Mouse (Mus musculus): ENCODE measurements around the gene Sumo1. TPM values are rescaled to one million over a fixed set of nuclear protein-coding genes. Genes with fewer than 3 reads are reported as not detected.

Sumo1 gene
- total RNA-seq, 2 experiments from 2014 or later: 123 to 129 TPM

DNA sequence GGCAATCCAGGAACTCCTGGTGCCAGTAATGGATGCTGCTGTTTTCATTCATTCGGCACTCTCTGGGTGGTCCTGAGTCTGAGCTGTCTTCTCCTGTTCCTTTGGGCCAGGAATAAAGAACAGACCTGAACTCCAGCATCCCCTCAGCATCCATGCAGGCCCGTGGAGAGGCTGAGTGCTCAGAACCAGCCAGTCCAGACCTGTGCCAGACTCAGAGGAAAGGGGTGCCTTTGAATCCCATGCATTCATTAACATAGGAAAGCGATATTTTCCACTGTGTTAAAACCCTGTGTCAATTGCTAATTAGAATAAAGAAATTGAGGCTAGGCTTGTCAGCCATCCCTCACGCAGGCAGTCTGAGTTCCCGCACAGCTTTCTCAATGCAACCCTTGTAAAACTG, 116.9 kb downstream of the Sumo1 start:
- no peak for DNase-seq (ENCODE audit: low spot score in 2 of 2)

- DNase-seq (ENCODE audit: low spot score in 2 of 2): no peak
Observed at GRCm38 (mm10) chr1:59550996-59551395, 119.6 kb downstream of the Sumo1 start.

- no peak for DNase-seq (ENCODE audit: low spot score in 2 of 2)
Observed at GRCm38 (mm10) chr1:59550227-59550626, 120.4 kb downstream of the Sumo1 start.

- no peak for DNase-seq (ENCODE audit: low spot score in 2 of 2)
Observed at GRCm38 (mm10) chr1:59549036-59549675, 121.5 kb downstream of the Sumo1 start.

DNA sequence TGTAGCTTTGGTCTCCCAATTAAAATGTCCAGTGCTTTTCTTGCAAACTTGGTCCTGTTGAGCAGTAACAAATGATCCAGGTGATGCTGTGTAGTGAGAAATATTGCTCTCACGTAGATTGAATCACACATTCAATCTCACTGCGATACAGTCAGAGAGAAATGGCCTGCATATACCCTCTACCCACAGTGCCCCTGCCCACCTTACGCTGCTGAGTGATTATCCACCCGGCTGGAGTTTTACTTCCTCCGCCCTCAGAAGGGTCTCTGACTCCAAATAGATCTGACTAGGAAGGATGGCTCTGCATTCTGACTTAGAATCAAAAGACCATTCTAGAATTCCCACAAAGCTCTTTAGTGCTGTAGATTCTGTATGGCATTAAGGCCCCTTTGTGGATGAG, 122.1 kb downstream of the Sumo1 start:
- DNase-seq (ENCODE audit: low spot score in 2 of 2): no peak

GRCm38 (mm10) chr1:59543911-59544310, 126.7 kb downstream of the Sumo1 start:
- DNase-seq (ENCODE audit: low spot score in 2 of 2): no peak

GRCm38 (mm10) chr1:59542231-59542630, 128.4 kb downstream of the Sumo1 start:
- DNase-seq (ENCODE audit: low spot score in 2 of 2): no peak

GRCm38 (mm10) chr1:59541271-59542020, 129.2 kb downstream of the Sumo1 start:
- no peak for DNase-seq (ENCODE audit: low spot score in 2 of 2)

DNA sequence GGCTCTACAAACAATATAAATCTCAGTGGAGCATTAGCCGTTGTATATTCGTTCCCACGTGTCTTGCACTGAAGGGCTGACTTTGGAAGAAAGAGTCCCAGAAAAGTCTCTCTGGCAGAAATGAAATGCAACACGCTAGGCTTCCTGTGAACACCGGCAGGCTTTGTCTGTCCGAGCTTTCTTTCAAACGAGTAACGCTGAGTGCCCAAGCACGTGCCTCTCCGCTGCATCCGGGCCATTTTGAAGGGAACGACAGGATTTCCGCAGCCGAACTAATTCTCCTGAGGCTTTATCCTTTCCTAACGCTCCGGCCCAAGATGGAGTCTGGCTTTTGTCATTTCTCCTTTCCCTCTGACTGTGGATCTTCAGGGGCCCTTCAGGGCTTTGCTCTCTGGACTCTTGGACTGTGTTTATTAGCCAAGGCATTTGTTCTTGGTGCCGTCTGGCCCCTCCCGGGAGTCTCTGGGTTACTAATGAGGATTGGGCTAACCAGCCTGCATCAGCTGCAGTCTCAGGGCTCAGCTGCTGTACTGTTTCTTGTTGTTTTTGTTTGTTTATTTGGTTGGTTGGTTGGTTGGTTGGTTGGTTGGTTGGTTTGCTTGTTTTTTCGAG, 130.0 kb downstream of the Sumo1 start:
- no peak for DNase-seq (ENCODE audit: low spot score in 2 of 2)

DNA sequence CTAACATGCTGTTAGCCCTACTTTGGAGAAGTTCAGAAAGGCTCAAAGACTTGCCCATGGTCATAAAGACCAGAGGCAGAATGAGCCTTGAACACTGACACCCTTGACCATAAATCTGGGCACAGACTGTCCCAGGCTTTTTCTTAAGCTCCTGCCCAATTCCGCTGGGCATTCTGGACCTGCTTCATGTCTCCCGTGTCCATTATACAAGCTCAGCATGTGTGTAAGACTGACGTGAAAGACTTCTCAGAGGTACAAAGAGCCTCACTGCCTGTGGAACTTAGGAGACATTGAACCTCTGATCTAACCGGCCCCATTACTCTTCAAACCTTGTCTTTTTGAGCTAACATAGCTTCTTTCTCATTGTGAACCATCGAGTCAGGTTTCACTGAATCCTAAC, 132.3 kb downstream of the Sumo1 start:
- DNase-seq (ENCODE audit: low spot score in 2 of 2): no peak

Other genes with a start within 250 kb of the Sumo1 start
- gene Fzd7, start 188.4 kb downstream of the Sumo1 start, total RNA-seq (2021): 1 to 10 TPM; 7.3 to 8.1 TPM
- gene Gm973, start 154.6 kb downstream of the Sumo1 start, total RNA-seq (2021): 10 to 100 TPM; 13.0 to 13.9 TPM
- 10 to 100 TPM; 54.9 to 60.2 TPM for gene Nop58, start 14.1 kb upstream of the Sumo1 start, total RNA-seq (2021)
- gene Bmpr2, start 92.6 kb upstream of the Sumo1 start, total RNA-seq (2021): 10 to 100 TPM; 90.8 to 91.0 TPM
- gene Fam117b, start 242.2 kb upstream of the Sumo1 start, total RNA-seq (2021): 10 to 100 TPM; 55.5 to 56.7 TPM

All from left cerebral cortex, adult 18-20 months (tissue).